Mouse (Mus musculus) spleen, adult 12 weeks (tissue): ENCODE data around the gene Tnfsf13.
"Not testable (repeated sequence)": the region's sequence is repeated elsewhere in the genome, so short reads cannot be mapped to it uniquely, and the experiment has no call there.

ENCODE experiments used
- DNase-seq: peaks from one replicate; pipeline ENCODE4 v3.0.0; 2022; ENCODE audit warnings: low spot score

Gene Tnfsf13

DNA sequence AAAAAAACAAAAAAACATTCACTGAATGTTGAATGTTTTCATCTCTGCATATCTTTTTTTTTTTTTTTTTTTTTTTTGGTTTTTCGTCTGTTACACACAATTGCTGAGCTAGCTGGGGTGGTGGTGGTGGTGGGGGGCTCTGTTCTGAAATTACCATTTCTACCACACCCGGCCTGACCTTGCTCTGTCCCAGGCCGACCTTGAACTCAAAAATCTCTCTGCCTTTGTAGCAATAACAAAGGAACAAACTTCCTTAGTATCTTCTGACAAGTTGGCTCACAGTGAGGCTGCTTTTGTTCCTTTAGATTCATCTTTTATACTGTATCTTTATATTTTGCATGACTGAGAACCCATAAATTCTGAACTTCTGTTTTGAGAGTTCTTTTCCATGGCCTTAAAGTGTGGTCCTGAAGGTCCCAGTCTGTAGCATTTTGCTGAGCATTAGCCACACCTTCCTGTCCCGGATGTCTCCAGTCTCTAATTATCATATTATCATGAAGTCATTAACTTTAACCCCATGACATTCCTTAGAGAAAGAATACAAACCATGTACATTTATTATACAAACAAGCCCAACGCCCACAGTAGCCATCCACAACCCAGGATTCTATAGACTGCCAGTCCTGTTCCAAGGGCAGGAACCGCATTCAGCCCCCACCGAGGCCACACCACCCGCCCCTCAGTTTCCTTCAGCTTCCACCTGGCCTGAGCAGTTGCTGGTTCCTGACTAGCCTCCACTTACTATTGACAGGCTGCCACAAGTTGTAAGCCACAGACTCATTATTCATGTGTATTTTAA lies 18.4 kb upstream of the Tnfsf13 start:
- no peak for DNase-seq

DNA sequence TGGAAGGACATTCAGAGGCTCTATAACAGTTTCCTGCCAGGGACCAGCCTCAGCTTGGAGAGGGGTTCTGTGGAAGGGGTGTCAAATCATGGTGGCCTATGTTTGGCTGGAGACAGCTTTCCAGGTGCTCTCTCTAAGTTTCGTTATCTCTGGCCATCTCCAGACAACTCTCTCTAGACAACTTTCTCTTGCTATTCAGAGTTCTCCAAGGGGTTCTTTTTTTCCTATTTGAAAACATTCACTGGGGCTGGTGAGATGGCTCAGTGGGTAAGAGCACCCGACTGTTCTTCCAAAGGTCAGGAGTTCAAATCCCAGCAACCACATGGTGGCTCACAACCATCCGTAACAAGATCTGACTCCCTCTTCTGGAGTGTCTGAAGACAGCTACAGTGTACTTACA lies 17.8 kb upstream of the Tnfsf13 start:
- not testable (repeated sequence) for DNase-seq

DNA sequence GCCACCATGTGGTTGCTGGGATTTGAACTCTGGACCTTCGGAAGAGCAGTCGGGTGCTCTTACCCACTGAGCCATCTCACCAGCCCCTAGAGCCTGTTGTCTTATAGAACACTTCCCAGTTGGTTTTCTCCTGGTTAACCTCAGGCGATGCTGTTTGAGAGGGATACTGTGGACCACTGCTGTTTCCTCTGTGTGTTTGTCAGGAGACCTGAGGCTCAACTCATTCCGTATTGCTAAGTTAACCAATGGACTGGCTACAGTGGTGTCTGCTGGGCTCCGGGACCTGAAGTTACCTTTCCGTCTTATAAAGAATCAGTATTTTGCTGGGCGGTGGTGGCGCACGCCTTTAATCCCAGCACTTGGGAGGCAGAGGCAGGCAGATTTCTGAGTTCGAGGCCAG lies 17.3 kb upstream of the Tnfsf13 start:
- DNase-seq = not testable (repeated sequence)

DNA sequence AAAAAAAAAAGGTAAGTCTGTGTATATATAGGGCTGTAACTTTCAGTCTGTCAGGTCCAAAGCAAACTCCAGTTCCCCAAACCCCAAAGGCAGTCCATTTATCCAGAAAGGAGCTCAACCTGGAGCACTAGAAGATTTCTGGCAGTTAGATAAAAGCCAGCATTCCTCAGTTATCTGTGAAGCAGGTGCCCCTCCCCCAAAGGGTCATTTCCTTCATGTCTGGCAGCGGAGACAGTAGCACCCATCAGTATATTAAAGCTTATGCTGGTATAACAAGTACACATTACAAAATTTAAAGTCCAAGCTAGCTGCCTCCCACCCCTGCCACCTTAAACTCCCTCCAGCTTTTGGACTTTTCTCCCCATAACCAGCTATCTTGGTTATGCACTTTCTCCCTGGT lies 14.0 kb upstream of the Tnfsf13 start:
- no peak for DNase-seq

DNA sequence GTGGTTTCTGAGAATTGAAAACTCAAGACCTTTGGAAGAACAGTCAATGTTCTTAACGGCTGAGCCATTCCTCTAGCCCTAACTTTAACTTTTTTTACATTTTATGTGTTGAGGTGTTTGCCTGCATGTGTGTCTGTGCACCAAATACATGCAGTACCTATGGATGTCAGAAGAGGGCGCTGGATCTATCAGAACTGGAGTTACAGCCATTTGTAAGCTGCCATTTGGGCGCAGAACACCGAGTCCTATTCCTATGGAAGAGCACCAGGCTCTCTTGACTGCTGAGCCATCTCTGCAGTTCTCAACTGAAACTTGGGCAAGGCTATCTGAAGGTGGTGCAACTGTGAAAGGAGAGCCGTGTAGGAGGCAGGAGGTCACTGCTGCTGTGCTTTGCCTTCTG lies 13.0 kb upstream of the Tnfsf13 start:
- DNase-seq = no peak

DNA sequence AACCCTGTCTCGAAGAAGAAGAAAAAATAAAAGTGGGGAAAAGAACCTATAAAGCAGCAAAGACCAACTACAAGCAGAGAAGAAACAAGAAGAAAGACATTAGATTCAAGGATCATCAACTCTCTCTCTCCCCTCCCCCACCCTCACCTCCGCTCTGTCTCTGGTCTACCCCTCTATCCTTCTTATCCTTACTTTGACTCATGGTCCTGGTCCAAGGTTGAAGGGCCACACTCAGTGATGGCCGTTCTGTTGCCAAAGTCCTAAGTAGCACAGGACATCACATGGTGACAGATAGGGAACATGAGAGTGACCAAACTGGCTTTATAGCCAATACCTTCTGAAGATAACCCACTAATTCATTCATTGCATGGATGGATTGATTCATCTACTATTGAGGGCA lies 11.8 kb upstream of the Tnfsf13 start:
- no peak for DNase-seq

DNA sequence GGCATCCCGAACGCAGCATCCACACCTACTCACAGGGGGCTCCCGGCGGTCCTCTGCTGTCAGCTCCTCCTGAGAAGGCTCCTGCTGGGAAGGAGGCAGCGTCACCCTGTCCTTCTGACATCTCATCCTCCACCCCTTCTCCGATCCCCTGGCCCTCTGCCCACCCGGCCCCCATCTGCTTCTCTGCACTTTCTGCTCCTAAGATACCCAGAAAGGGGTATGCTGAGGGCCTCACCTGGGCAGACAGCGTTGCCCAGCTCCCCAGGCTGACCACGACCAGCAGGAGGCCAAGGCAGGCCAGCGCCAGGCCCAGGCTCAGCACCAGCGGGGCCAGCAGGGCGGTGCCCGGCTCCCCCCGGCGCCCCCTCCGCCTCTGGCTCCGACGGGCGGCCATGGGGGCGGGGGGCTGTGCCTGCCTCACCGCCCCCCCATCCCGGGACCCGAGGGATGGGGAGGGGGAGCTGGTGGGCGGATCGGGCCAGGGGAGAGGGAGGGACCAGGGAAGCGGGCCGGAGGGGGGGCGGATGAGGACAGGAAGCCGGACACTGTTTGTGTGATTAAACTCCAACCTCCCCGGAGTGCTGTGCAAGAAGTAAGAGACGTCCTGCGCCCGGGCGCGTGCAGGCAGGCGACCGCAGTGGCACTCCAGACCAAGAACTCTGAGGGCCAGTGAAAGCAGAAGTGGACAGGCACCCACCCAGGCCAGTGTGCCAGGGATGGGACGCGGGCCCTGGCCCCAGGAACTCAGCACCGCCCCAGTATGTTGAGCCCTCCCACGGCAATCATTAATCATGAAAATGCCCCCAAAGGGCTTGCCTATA lies 10.0 kb upstream of the Tnfsf13 start, which contains the start of the genes Tnfsf12 and Tnfsfm13:
Gene Tnfsf12, minus strand, starts transcription at position 489 of the 821 bp plus-strand sequence.
Gene Tnfsfm13, minus strand, starts transcription at position 738 of the 821 bp plus-strand sequence.
- no peak for DNase-seq

DNA sequence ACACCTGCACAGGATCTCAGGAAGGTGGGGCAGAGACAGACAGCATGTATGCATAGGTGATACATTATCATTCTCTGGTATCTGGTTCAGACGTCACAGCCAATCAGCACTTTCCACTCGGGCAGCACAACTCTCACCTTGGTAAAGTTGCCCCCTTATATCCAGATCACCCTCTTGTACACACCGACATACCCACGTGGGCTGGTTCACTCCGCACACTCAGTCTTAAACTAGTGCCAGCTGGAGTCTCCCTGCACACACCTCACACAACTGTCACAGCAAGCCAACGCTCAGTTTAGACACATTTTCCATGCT lies 9.4 kb upstream of the Tnfsf13 start:
- no peak for DNase-seq

DNA sequence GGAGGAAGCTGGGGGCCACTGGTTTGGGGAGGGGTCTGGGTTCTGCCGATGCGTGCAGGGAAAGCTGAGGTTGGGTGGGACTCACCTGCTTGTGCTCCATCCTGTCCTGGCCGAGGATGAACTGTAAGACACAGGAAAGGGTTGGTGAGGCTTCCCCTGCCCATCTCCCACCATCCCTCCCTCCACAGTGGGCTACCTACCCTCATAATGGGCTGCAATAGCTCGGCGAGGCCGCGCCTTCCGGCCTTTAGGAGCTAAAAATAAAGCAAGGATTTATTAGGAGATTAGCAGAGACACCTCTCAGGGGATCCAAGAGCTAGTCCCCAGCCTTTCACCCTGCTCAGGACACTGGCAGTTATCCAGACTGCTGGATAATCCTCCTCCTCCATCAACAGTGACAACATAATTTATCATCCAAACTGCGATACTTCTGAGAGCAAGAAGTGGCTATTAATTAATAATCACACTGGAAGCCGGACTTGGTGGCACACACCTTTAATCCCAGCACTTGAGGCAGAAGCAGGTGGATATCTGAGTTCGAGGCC lies 7.9 kb upstream of the Tnfsf13 start:
- no peak for DNase-seq

DNA sequence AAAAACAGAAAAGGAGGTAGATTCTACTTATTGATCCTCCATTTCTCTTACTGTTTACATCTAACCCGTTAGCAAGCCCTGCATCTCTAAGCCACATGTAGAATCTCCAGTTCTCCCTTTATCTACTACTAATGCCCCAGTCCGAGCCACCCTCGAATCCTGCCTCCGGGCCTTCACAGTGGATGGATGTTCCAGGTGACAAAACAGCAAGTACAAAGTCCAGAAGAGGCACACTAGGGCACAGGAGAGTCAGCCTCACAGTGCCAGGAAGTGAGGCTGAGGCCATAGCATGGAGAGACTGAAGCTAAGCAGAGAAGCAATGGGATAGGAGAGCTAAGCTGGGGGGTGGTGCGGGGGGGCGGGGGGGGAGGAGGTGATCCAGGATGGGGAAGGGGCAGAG lies 7.3 kb upstream of the Tnfsf13 start:
- no peak for DNase-seq

DNA sequence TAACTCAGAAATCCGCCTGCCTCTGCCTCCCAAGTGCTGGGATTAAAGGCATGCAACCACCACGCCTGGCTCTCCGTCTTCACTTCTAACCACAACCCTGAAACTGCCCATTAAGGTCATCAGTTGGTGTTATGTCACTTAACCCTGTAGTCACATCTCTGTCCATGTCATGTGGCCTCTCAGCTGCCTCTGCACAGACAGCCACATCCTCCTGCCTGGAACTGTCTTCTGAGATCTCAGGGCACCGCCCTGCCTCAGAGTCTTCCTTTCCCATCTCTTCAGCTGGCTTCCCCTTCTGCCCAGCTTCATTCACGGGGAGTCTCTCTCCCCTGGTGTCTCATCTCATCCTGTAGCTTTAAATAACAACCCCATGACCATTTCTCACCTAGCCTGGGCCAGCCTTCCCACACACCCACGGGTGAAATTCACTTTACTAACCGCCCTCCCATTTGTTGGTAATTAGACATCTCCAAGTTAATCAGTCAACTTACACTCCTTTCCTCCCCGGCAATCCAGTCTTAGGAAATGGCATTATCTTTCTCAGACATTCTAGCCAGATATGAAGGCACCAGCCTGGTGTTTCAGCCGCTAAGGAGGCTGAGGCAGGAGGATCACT lies 6.7 kb upstream of the Tnfsf13 start:
- DNase-seq = no peak

DNA sequence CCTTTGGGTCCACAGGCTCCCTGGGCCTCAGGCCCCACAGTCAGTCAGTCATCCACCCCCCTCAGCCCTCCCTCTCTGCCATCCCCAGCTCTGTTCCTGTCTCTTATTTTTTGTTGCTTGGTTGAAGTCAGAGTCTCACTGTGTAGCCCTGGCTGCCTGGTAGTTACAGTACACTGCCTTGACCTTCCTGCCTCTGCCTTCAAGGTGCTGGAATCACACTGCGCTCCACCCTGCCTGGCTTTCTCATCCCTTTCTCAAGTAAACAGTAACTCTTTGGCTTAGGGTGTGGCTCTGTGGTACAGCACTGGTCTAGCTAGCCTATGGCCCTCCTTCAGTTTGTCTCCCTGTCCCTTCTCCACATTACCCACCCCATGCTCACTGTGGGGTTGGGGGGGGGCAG lies 4.3 kb upstream of the Tnfsf13 start:
- DNase-seq = no peak

DNA sequence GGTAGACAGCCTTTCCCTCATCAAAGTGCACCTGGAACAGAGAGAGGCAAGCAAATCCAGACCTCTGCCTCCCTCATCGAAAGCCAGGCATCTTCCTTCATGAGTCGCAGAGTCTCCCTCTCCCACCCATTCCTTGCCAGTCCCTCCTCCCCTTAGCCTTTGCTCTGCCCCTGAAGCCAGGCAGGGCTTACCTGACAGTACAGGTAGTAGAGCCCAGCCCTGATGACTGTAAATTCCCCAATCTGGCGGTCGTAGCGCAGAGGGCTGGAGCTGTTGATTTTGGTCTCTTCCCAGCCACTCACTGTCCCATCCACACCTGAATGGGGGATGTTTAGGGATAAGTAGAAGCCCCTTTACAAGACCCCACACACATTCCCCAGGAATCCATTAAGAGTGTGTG lies 1.5 kb upstream of the Tnfsf13 start:
- no peak for DNase-seq

DNA sequence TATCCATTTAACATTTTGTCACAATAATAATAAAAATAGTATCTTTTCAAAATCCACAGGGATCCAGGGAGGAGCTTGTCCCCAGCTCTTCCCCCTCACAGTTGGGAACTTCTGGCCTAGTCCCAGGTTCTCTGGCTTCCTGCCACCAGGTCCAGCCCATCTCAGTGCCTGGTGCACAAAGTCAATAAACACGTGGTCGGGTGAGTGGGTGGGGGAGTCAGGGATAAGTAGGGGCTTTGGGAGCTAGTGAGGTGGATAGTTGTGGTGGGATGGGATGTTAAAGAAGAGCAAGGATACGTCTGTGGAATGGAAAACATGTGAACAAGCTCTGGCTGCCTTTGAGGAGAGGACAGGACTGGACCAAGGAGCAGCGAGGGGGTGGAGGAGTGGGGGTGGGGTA lies 793 bp upstream of the Tnfsf13 start:
- DNase-seq = no peak

DNA sequence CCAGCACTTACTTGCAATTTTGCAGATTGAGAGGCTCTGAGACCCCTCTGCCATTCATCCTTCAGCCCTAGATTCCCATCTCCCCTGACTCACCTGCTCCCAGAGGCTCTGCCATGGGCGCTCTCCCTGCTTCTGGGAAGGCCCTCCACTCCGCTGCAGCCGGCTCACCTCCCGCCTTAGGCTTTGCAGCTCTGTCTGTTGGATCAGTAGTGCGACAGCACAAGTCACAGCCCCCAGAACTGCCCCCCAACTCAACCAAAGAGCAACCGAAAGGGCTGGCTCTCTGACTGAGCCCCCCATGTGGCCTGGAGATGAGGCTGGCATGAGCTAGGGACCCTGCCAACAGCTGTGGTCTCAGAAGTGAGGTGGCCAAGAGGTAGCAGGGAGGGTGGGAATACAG lies 648 bp downstream of the Tnfsf13 start:
- no peak for DNase-seq

DNA sequence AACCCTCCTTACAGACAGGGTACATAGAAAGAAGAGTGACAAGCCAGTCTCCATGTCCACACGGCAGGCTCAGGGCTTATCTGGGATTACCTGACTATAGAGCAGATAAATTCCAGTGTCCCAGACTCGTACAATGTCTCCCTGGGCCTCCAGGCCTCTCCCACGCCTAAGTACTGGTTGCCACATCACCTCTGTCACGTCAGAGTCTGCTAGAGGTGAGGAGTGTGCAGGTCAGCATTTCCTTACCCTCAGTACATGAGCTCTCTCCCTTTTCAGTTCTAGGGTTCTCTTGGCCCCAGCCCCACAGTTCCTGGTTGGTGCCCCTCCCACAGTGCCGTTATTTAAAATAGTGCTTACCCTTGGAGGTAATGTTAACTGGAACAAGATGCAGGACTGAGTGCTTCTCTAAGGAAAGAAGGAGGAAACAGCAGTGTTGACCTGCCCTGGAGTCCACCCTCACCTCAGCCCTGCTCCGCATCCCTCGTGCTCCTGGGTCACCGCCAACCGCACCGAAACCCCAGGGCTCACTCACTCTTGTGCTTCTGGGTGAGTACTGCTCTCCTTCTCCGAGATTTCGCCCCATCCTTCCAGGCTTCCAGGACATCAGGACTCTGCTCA lies 1.3 kb downstream of the Tnfsf13 start:
- no peak for DNase-seq

DNA sequence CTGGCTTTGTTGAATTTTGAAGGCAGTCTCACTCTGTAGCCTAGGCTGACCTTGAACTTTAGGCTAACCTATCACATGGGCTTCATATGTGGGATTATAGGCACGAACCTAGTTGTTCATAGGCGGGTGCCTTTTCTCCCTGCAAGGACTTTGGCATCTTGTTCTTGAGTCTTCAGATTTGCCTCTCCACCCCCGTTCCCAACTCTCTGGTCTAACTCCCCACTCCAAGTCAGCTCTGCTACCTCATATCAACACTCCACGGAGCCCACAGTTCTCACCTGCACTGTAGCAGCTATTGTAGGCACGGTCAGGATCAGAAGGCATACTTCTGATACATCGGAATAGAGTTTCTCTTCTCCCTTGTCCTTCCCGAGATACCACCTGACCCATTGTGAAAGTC lies 2.0 kb downstream of the Tnfsf13 start:
- no peak for DNase-seq

DNA sequence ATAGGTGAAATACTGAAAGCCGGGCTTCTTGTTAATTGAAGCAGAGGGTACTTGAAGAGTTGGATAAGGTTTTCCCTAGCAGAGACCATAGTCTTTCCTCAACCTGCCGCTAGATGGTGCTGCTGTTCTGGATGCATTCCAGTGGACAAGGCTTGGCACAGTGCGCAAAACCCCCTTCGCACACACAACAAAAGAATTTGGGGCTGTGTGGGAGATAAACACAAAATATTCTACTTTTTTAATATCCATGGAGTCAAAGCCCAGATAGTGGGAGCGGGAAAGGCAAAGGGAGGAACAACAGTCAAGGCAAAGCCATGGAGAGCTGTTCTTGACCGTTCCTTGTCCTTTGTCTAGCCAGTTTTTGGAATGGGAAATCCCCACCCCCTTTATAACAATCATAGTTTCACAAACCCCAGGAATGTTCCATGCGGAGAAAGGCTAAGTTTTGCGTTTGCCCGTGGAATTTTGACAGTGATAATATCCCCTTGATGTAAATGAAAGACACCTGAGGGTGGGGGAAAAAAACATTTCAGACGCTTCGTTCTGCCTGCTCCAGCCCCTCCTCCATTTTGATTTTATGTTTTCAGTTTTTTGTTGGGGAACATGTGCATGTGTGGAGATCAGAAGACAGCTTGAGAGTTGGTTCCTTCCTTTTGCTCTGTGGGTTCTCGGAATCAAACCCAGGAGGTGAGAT lies 2.6 kb downstream of the Tnfsf13 start:
- DNase-seq = peak; percentile 75

DNA sequence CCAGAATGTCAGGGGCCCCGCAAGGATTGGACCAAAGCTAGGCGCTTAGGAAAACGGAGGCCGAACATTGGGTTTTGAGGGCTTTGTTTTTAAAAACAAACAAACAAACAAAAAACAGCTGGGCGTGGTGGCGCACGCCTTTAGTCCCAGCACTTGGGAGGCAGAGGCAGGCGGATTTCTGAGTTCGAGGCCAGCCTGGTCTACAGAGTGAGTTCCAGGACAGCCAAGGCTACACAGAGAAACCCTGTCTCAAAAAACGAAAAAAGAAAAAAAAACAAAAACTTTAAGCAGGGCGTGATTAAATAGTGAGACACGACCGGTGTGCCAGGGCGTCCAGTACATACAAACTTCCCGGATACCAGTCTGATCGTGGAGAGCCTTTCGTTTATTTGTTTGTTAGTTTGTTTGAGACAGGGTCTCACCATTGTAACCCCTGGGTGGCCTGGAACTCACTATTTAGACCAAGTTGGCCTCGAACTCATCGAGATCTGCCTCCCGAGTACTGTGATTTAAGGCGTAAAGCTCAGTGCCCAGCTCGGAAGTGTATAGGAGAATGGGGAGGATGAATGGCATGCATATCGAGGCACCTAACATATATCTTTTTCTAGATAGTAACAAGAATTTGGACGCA lies 3.3 kb downstream of the Tnfsf13 start:
- DNase-seq = no peak

DNA sequence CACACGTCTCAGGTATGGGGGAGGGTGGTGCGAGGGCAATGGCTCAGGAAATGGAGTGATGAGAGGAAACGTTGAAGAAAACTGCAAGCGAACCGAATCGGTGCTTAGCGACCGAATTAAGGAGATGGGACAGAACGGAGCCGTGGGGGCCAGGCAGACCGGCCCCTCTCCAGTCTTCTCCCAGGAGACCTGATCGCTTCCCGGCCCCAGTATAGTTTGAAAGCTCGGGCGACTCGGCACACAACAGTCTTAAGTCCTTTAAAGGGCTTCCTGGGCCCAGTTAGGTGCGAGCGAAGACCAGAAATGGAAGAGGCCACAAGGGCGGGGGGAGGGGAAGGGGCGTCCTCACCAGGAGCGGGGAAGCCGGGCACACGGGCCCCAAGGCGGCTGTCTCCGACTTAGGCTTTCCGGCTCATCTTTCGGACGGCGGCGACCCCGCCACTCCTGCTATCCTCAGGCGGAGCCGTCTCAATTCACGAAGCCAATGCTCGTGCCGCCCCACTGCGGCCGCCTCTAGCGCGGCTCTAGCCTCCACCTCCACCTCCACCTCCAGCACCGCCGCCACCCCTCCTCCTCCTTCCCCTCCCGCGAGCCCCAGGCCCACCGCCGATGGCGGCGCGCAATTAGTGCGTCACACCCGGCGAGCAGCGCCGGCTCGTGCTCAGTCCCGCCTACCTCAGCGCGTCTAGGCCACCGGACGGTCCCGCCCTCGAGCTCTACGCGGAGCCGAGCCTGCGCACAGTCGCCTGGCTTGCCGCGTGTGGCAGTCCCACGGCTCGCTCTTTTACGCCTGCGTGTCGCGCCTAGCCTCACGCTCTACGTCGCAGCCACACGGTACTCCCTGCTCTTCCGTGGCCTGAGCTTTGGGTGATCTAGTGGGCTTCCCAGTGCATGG lies 4.0 kb downstream of the Tnfsf13 start, which contains the start of gene Senp3:
Gene Senp3, minus strand, starts transcription at position 771 of the 895 bp plus-strand sequence.
- DNase-seq = peak; percentile 90
